Mouse (Mus musculus): ENCODE data around the gene Ak4.

GRCm38 (mm10) chr4:101438271-101438670, 19.2 kb downstream of the Ak4 start:
- TF ChIP-seq POLR2A (IDR thresholded peaks at IDR 0.05; ENCODE audit: insufficient read length, low read depth), result no peak
- TF ChIP-seq USF1 (IDR thresholded peaks at IDR 0.05; ENCODE audit: low read depth), result no peak
- no peak for TF ChIP-seq SRF (IDR thresholded peaks at IDR 0.05; ENCODE audit: control insufficient read depth, insufficient read length, low read depth)
- no peak for TF ChIP-seq MAX (IDR thresholded peaks at IDR 0.05; ENCODE audit: low read depth)
- TF ChIP-seq TCF12 (IDR thresholded peaks at IDR 0.05; ENCODE audit: insufficient read depth, poor library complexity, severe bottlenecking), result no peak
- no peak for TF ChIP-seq POLR2AphosphoS2 (IDR thresholded peaks at IDR 0.05; ENCODE audit: insufficient read length, low read depth)
- TF ChIP-seq MYOD1 (IDR thresholded peaks at IDR 0.05; ENCODE audit: control insufficient read depth in 1 of 3, insufficient read length in 2 of 3, low read depth in 2 of 3), result no peak
- TF ChIP-seq REST (IDR thresholded peaks at IDR 0.05; ENCODE audit: insufficient read depth, insufficient read length), result no peak
- no peak for TF ChIP-seq E2F4 (IDR thresholded peaks at IDR 0.05; ENCODE audit: insufficient read depth)
- no peak for TF ChIP-seq MYOG (IDR thresholded peaks at IDR 0.05; ENCODE audit: control insufficient read depth in 1 of 3, insufficient read depth in 1 of 3, insufficient read length in 2 of 3, low read depth in 2 of 3)
- TF ChIP-seq CEBPB (IDR thresholded peaks at IDR 0.05; ENCODE audit: insufficient read depth, poor library complexity, severe bottlenecking), result no peak
- TF ChIP-seq TCF3 (IDR thresholded peaks at IDR 0.05; ENCODE audit: insufficient read length, low read depth), result no peak

Data from myocyte (in vitro differentiated cells).